Mouse (Mus musculus): ENCODE results near the gene Pno1. TPM values are rescaled to one million over a fixed set of nuclear protein-coding genes. Genes with fewer than 3 reads are reported as not detected.

Gene Pno1
- polyA plus RNA-seq, 1 experiment from 2014 or later, result 43.4 TPM

DNA sequence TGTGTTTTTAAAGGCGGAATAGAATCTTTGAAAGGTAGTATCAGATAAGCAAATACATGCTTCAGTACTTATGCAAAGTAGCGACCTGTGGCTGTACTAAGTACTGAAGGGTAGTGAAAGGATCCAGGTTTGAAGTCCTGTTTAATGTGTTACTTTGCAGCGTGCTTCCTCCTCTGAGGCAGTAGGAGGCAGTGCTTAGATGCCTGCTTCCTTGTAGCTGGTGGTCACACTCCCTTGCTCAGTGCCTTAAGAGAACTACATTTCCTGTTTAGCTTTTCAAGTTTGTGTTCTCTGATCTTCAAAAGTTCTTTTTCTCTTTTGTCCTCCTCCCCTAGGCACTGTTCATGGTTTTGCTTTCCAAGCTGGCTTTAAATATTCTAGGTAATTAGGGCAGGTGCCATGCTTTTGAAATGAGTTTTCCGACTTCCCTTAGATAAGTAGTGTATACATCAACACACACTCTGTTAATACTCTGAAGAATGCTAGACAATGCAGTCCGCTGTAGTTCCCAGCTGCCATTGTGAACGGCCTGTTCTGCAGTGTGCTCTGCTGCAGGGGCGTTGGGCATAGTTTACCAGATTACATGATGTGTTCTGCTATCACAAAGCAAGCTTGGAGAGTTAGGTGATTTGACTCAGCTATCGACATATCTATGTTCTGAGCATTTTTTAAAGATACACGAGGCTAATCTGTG, 19.1 kb downstream of the Pno1 start:
- WGBS, result 49% methylated on average over 9 of the region's 9 CpGs
- H3K4me1 ChIP-seq (ENCODE audit: control insufficient read depth, insufficient read depth, low read length), result no peaks in the 10 kb centered on the region
- ATAC-seq (ENCODE audit: low FRiP score, low TSS enrichment), result no peak

DNA sequence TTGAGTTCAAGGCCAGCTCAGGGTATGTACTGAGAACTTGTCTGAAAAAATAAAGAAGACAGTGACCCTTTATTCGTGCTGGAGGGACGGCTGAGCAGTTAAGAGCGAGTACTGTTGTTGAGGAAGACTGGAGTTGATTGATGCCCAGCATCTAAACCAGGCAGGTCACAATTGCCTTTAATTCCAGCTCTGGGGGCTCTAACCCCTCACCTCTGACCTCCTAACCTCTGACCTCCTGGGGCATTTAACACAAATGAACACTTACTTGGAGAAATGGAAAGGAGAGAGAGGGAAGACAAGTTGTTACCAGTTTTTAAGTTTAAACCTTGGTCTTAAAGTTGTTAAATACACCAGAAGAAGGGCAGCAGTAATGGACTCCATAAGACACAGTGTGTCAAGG, 22.6 kb downstream of the Pno1 start:
- no peak overlapping the region for H3K27ac ChIP-seq (replicated peaks; ENCODE audit: low read depth, low read length)
- no peaks in the 10 kb centered on the region for H3K4me1 ChIP-seq (ENCODE audit: control insufficient read depth, insufficient read depth, low read length)
- no peaks in the 10 kb centered on the region for H3K9me3 ChIP-seq (ENCODE audit: control insufficient read depth, low read length)
- H3K36me3 ChIP-seq (ENCODE audit: control insufficient read depth, insufficient read depth, low read length), result peaks cover 4% of the 10 kb centered on the region; the same call in 1 of the 2 replicates
- 57% methylated on average over 3 of the region's 3 CpGs for WGBS
- H3K4me2 ChIP-seq (ENCODE audit: low read length), result no peak overlapping the region
- no peaks in the 10 kb centered on the region for H3K27me3 ChIP-seq (ENCODE audit: control insufficient read depth, insufficient read depth, low read length)
- no peak overlapping the region for H3K4me3 ChIP-seq (replicated peaks; ENCODE audit: low read depth, low read length)
- H3K9ac ChIP-seq (replicated peaks; ENCODE audit: low read length), result no peak overlapping the region
- ATAC-seq (ENCODE audit: low FRiP score, low TSS enrichment) (no peak), DNase-seq (no peak)

More for the DNA sequence above, 19.1 kb downstream of the Pno1 start:
- Histone ChIP-seq H3K27me3 (ENCODE audit: control insufficient read depth, insufficient read depth, low read length) (no peaks in the 10 kb centered on the region), H3K27ac (replicated peaks; ENCODE audit: low read depth, low read length) (no peak overlapping the region), H3K4me3 (replicated peaks; ENCODE audit: low read depth, low read length) (no peak overlapping the region), H3K9ac (replicated peaks; ENCODE audit: low read length) (no peak overlapping the region), H3K9me3 (ENCODE audit: control insufficient read depth, low read length) (no peaks in the 10 kb centered on the region), H3K36me3 (ENCODE audit: control insufficient read depth, insufficient read depth, low read length) (peaks cover 38% of the 10 kb centered on the region), H3K4me2 (ENCODE audit: low read length) (no peak overlapping the region)
- DNase-seq, result peak; percentile 11

DNA sequence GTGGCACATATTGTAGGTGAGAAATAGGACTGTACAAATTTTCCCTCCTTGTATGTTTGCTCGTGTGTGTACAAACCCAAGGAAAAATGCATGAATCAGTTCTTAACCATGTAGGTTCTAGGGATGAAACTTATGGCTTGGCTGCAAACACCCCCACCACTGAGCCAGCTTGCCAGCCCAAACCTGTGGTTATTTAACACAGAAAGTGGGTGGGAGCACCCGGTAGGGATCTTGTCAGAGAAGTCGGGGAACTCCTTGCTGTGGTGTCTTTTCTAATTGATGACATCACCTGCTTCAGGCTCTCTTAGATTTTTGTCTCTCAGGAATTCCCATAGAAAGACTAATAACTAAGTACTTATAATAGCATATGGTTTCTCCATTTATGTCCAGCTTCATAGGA, 23.7 kb downstream of the Pno1 start:
- ATAC-seq (ENCODE audit: low FRiP score, low TSS enrichment) (no peak), DNase-seq (no peak)
- Histone ChIP-seq H3K27ac (replicated peaks; ENCODE audit: low read depth, low read length) (no peak overlapping the region), H3K36me3 (ENCODE audit: control insufficient read depth, insufficient read depth, low read length) (0 out of 2 replicates have a peak, but pooled peaks cover 1% of the 10 kb centered on the region), H3K9me3 (ENCODE audit: control insufficient read depth, low read length) (no peaks in the 10 kb centered on the region), H3K4me3 (replicated peaks; ENCODE audit: low read depth, low read length) (no peak overlapping the region), H3K27me3 (ENCODE audit: control insufficient read depth, insufficient read depth, low read length) (no peaks in the 10 kb centered on the region), H3K9ac (replicated peaks; ENCODE audit: low read length) (no peak overlapping the region), H3K4me2 (ENCODE audit: low read length) (no peak overlapping the region), H3K4me1 (ENCODE audit: control insufficient read depth, insufficient read depth, low read length) (no peaks in the 10 kb centered on the region)
- WGBS, result 86% methylated on average over 3 of the region's 3 CpGs

DNA sequence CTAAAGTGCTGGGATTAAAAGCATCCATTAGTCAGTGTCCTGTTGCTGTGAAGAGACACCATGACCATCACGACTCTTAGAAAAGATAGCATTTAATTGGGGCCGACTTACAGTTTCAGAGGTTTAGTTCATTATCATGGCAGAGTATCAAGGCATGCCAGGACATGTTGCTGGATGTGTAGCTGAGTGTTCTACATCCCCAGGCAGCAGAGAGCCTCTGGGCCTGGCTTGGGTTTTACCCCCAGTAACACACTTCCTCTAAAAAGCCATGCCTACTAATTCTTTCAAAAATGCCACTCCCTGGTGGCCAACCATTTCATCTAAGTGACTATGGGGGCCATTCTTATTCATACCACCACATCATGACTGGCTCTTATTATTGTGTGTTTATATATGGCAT, 28.2 kb downstream of the Pno1 start:
- DNase-seq (no peak), ATAC-seq (ENCODE audit: low FRiP score, low TSS enrichment) (no peak)
- Histone ChIP-seq H3K9ac (replicated peaks; ENCODE audit: low read length) (no peak overlapping the region), H3K4me3 (replicated peaks; ENCODE audit: low read depth, low read length) (no peak overlapping the region), H3K36me3 (ENCODE audit: control insufficient read depth, insufficient read depth, low read length) (no peaks in the 10 kb centered on the region), H3K9me3 (ENCODE audit: control insufficient read depth, low read length) (no peaks in the 10 kb centered on the region), H3K27ac (replicated peaks; ENCODE audit: low read depth, low read length) (no peak overlapping the region), H3K4me1 (ENCODE audit: control insufficient read depth, insufficient read depth, low read length) (no peaks in the 10 kb centered on the region), H3K4me2 (ENCODE audit: low read length) (no peak overlapping the region), H3K27me3 (ENCODE audit: control insufficient read depth, insufficient read depth, low read length) (no peaks in the 10 kb centered on the region)
- 93% methylated on average over 2 of the region's 2 CpGs for WGBS

DNA sequence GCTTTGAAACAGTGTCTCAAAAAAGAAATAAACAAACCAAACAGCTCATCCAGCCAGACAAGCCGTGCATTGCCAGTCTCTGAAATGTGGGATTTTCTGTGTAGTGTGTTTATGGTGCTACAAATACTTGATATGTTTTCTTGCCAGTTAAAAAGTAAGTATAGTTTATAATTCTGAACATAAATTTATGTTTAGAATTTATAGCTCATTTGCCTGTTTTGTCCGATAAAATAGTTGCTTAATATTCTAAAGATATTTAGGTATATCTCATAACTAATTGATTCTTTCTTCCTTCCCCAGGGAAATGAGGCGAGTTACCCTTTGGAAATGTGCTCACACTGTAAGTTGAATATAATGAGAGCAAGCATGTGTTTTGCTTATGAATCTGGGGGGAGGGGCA, 29.6 kb downstream of the Pno1 start, which contains the start of gene Wdr92:
Gene Wdr92, plus strand, starts transcription at position 301 of the 400 bp plus-strand sequence.
- Histone ChIP-seq H3K9ac (replicated peaks; ENCODE audit: low read length) (no peak within 1 kb of the TSS), H3K4me1 (ENCODE audit: control insufficient read depth, insufficient read depth, low read length) (no peaks in the 10 kb centered on the region), H3K9me3 (ENCODE audit: control insufficient read depth, low read length) (no peaks in the 10 kb centered on the region), H3K4me2 (ENCODE audit: low read length) (no peak within 1 kb of the TSS), H3K4me3 (replicated peaks; ENCODE audit: low read depth, low read length) (no peak within 1 kb of the TSS), H3K36me3 (ENCODE audit: control insufficient read depth, insufficient read depth, low read length) (no peaks in the 10 kb centered on the region), H3K27me3 (ENCODE audit: control insufficient read depth, insufficient read depth, low read length) (no peaks in the 10 kb centered on the region), H3K27ac (replicated peaks; ENCODE audit: low read depth, low read length) (no peak within 1 kb of the TSS)
- peak; percentile 27 for DNase-seq
- ATAC-seq (ENCODE audit: low FRiP score, low TSS enrichment), result no peak
- 62% methylated on average over 3 of the region's 3 CpGs for WGBS

DNA sequence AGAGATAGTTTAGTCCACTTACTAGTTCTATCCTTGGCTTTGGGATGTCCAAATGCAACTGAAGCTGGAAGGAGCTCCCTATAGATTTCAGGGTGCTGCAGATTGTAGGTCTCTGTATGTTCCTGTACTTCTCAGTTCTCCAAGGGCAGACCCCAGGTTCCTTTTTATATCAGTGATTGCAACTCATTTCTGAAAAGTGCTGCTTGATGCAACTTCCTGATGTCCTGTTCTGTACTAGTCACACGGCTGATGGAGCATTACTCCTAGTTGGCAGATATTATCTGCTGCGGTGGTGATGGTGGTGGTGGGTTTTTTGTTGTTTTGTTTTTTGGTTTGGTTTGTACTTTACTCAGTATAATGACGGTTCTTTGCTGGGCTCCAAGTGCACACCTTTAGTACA, 30.6 kb downstream of the Pno1 start:
- ATAC-seq (ENCODE audit: low FRiP score, low TSS enrichment), result no peak
- WGBS, result 89% methylated on average over 3 of the region's 3 CpGs

DNA sequence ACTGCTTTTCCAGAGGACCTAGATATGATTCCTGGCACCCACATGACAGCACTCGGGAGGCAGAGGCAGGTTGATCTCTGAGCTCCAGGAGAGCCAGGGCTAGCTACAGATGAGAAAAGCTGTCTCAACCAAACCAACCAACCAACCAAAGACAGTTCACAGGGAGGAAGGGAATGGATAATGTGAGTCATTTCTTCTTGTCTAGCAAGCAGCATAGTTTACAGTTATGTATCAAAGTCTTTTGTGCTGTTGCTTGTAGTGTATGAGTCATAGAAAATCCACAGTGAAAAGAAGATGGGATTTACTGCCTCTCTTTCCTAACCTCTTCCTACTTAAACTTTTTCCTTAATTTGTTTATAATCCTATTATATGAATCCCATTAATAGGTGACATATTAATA, 34.7 kb downstream of the Pno1 start:
- Histone ChIP-seq H3K4me2 (ENCODE audit: low read length) (no peak overlapping the region), H3K4me3 (replicated peaks; ENCODE audit: low read depth, low read length) (no peak overlapping the region), H3K9ac (replicated peaks; ENCODE audit: low read length) (no peak overlapping the region), H3K36me3 (ENCODE audit: control insufficient read depth, insufficient read depth, low read length) (no peaks in the 10 kb centered on the region), H3K27me3 (ENCODE audit: control insufficient read depth, insufficient read depth, low read length) (no peaks in the 10 kb centered on the region), H3K4me1 (ENCODE audit: control insufficient read depth, insufficient read depth, low read length) (no peaks in the 10 kb centered on the region), H3K9me3 (ENCODE audit: control insufficient read depth, low read length) (0 out of 2 replicates have a peak, but pooled peaks cover 4% of the 10 kb centered on the region), H3K27ac (replicated peaks; ENCODE audit: low read depth, low read length) (no peak overlapping the region)
- 97% methylated on average over 1 of the region's 1 CpGs for WGBS
- DNase-seq, result no peak
- ATAC-seq (ENCODE audit: low FRiP score, low TSS enrichment), result no peak

More for the DNA sequence above, 30.6 kb downstream of the Pno1 start:
- H3K27me3 ChIP-seq (ENCODE audit: control insufficient read depth, insufficient read depth, low read length), result no peaks in the 10 kb centered on the region
- no peak overlapping the region for H3K27ac ChIP-seq (replicated peaks; ENCODE audit: low read depth, low read length)
- H3K4me3 ChIP-seq (replicated peaks; ENCODE audit: low read depth, low read length), result no peak overlapping the region
- no peak overlapping the region for H3K4me2 ChIP-seq (ENCODE audit: low read length)
- no peaks in the 10 kb centered on the region for H3K4me1 ChIP-seq (ENCODE audit: control insufficient read depth, insufficient read depth, low read length)
- H3K9me3 ChIP-seq (ENCODE audit: control insufficient read depth, low read length), result no peaks in the 10 kb centered on the region
- H3K36me3 ChIP-seq (ENCODE audit: control insufficient read depth, insufficient read depth, low read length), result no peaks in the 10 kb centered on the region
- no peak overlapping the region for H3K9ac ChIP-seq (replicated peaks; ENCODE audit: low read length)
- no peak for DNase-seq

DNA sequence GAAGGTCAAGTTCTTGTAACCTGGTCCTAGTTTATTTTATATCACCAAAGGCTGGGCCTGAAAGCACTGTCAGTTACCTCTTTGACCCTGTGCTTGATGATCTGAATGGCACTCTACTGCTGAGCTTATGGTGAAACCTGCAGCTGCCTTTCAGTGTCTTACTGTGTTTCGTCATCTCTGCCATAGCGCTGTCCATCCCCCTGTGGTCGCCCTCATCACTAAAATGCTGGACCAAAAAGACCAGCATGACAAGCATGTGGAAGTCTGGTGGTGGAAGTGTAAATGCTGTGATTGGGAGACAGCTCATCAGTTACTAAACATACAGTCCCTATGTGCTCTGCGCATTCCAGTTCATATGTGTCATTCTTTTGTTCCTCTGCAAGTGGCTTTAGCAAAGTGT, 39.1 kb downstream of the Pno1 start:
- WGBS, result 96% methylated on average over 4 of the region's 4 CpGs
- H3K4me2 ChIP-seq (ENCODE audit: low read length), result no peak overlapping the region
- no peak for DNase-seq
- H3K4me1 ChIP-seq (ENCODE audit: control insufficient read depth, insufficient read depth, low read length), result no peaks in the 10 kb centered on the region
- no peaks in the 10 kb centered on the region for H3K36me3 ChIP-seq (ENCODE audit: control insufficient read depth, insufficient read depth, low read length)
- H3K4me3 ChIP-seq (replicated peaks; ENCODE audit: low read depth, low read length), result no peak overlapping the region
- H3K9me3 ChIP-seq (ENCODE audit: control insufficient read depth, low read length), result 0 out of 2 replicates have a peak, but pooled peaks cover 4% of the 10 kb centered on the region
- no peak overlapping the region for H3K9ac ChIP-seq (replicated peaks; ENCODE audit: low read length)
- no peak for ATAC-seq (ENCODE audit: low FRiP score, low TSS enrichment)
- no peak overlapping the region for H3K27ac ChIP-seq (replicated peaks; ENCODE audit: low read depth, low read length)
- no peaks in the 10 kb centered on the region for H3K27me3 ChIP-seq (ENCODE audit: control insufficient read depth, insufficient read depth, low read length)

Data from midbrain, embryonic 14.5 days (tissue).